Mouse (Mus musculus) ES-Bruce4 (cell line): ENCODE measurements around the gene Grn.

Source experiments
- CTCF ChIP-seq: IDR thresholded peaks from one replicate; pipeline ENCODE4 v1.8.1; 2011; ENCODE audit warnings: low read depth, low read length
- POLR2A ChIP-seq: IDR thresholded peaks from one replicate; pipeline ENCODE4 v1.8.1; 2011; ENCODE audit warnings: low read length; ENCODE audit not compliant: insufficient read depth

DNA sequence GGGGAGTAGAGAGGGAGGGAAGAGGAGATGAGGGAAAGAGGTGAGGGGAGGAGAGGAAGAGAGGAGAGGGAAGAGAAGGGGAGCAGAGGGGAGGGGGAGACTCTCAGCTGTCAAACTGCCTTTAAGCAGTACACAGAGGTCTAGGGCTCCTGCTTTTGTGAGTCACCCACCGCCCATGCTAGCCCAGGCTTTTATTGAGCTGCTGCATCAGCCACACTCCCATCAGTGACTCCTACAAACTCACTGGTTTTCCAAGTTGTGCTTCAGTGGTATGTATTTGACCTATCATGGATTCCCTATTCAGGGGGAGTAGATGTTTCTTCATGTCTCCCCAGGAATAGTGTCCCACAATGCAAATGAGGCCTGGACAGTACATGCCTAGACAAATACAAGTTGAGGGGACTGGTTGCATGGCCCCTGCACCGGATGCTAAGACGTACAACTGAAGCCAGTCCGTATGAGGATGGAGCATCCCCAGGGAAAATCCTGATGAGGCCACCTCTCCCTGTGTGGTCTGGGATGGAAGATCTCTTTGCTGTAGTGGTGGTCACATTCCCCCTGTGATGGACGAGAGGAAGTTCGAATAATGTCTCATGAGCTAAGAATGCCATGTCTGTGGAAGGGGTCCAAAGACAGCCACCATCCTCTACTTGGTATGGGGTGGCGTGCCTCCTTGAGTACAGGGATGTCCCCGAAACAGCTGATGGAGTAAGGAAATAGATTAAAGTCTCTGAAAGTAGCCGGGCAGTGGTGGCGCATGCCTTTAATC lies 14.9 kb upstream of the Grn start:
- TF ChIP-seq CTCF (no peak), POLR2A (no peak)
